Mouse (Mus musculus) heart, embryonic 12.5 days (tissue): Measurements from ENCODE around the gene Eri3. TPM values are rescaled to one million over a fixed set of nuclear protein-coding genes. Genes with fewer than 3 reads are reported as not detected.

ENCODE experiments used
- ATAC-seq: fragments of 200-750 bp; cut with Nextera tagmentation; 2 replicates; pipeline ENCODE4 v1.8.0; 2017; ENCODE audit warnings: moderate TSS enrichment, moderate library complexity; ENCODE audit not compliant: insufficient number of reproducible peaks, low FRiP score
- H3K27ac ChIP-seq: fragments of 300-500 bp; sonication (generic); 2 replicates; pipeline ENCODE4 v1.5.1; 2016; ENCODE audit warnings: mild to moderate bottlenecking, moderate library complexity; ENCODE audit not compliant: poor library complexity, severe bottlenecking
- H3K27me3 ChIP-seq: fragments of 300-500 bp; sonication (generic); replicated peaks from 2 replicates; pipeline ENCODE4 v1.6.1; 2016; ENCODE audit warnings: mild to moderate bottlenecking, moderate library complexity
- H3K36me3 ChIP-seq: fragments of 300-500 bp; sonication (generic); 2 replicates; pipeline ENCODE4 v1.6.1; 2016; ENCODE audit warnings: mild to moderate bottlenecking, moderate library complexity
- H3K4me1 ChIP-seq: fragments of 300-500 bp; sonication (generic); replicated peaks from 2 replicates; pipeline ENCODE4 v1.6.1; 2016; ENCODE audit warnings: mild to moderate bottlenecking
- H3K4me2 ChIP-seq: fragments of 300-500 bp; sonication (generic); 2 replicates; pipeline ENCODE4 v1.6.1; 2016; ENCODE audit warnings: mild to moderate bottlenecking, moderate library complexity
- H3K4me3 ChIP-seq: fragments of 300-500 bp; sonication (generic); 2 replicates; pipeline ENCODE4 v1.5.1; 2016; ENCODE audit warnings: mild to moderate bottlenecking
- H3K9ac ChIP-seq: fragments of 300-500 bp; sonication (generic); 2 replicates; pipeline ENCODE4 v1.6.1; 2016; ENCODE audit warnings: mild to moderate bottlenecking, moderate library complexity
- H3K9me3 ChIP-seq: fragments of 300-500 bp; sonication (generic); replicated peaks from 2 replicates; pipeline ENCODE4 v1.6.1; 2016; ENCODE audit warnings: mild to moderate bottlenecking, moderate library complexity
- WGBS: fragments of 180-500 bp; shearing (Covaris S2); methylation state at CpG from one replicate; pipeline ENCODE4 v1.1.7; 2016; 5-methylcytosine and 5-hydroxymethylcytosine counted together
- polyA plus RNA-seq: library from polyadenylated mRNA; unstranded; fragments of >200 nt; fragmentation: Nextera tagmentation; extraction: Ambion mirVana; gene quantifications from 2 replicates; pipeline ENCODE4 v1.2.1, GENCODE M21; 2016

Eri3 gene
- 116 and 119 TPM in 2 replicates for polyA plus RNA-seq

DNA sequence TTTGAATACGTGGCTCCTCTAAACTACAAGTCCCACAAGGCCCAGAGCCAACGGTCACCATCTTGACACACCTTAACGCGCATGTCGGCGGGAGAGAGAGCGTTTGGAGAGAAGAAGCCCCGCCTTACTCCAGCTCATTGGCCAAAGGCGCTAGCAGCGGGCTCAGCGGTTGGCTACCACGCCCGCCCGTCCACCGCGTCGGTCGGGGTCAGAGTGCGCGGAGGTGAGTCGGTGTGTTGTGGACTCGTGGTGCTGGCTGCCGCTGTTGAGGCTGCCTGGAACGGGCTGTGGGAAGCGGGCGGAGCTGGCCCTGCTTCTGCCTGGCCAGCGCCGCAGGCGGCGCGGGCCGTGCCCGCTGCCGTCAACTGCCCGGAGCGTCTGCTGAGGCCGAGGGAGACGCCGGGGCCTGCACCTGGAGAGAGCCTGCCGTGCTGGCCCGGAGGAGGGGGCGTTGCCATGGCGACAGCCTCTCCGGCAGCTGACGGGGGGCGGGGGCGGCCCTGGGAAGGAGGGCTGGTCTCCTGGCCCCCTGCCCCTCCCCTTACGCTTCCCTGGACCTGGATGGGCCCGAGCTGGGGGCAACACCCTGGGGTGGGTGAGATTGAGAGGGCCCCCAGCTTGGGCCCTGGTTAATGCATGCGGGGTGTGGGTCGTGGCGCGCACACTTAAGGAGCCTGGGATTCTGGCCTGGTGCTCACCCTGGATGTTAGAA lies at the start of gene Eri3:
Gene Eri3, plus strand, starts transcription at position 226 of the 712 bp plus-strand sequence.
- Histone ChIP-seq H3K36me3 (0 out of 2 replicates have a peak, but pooled peaks cover 3% of the 10 kb centered on the region), H3K4me3 (peak within 1 kb of the TSS; percentile 94), H3K27me3 (no peaks in the 10 kb centered on the region), H3K27ac (peak within 1 kb of the TSS; percentile 74), H3K4me1 (peaks cover 16% of the 10 kb centered on the region), H3K9me3 (no peaks in the 10 kb centered on the region), H3K4me2 (peak within 1 kb of the TSS; percentile 94), H3K9ac (peak within 1 kb of the TSS; percentile 88)
- peak; percentile 100 for ATAC-seq
- under 1% methylated on average over 52 of the region's 53 CpGs for WGBS

DNA sequence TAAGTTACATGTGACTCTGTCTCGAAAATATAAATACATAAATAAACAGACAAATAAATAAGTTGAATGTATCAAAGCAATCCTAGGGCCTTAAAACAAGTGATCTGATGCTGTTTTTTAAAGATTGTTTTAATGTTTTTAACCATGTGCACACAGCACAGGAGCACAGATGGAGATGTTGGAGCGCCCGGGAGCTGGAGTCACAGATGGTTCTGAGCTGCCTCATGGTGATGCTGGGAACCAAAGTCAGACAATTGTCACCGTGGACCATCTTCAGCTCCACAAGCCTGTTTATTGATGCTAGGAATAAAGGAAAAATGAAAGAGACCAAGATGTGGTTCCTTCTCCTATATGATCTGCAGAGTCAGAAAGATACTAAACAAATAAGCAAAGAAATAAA lies 31.9 kb upstream of the Eri3 start:
- Histone ChIP-seq H3K9me3 (no peaks in the 10 kb centered on the region), H3K27ac (no peak overlapping the region), H3K4me1 (no peaks in the 10 kb centered on the region), H3K4me2 (no peak overlapping the region), H3K9ac (no peak overlapping the region), H3K36me3 (no peaks in the 10 kb centered on the region), H3K4me3 (no peak overlapping the region), H3K27me3 (peaks cover 10% of the 10 kb centered on the region)
- 85% methylated on average over 4 of the region's 4 CpGs for WGBS
- no peak for ATAC-seq

DNA sequence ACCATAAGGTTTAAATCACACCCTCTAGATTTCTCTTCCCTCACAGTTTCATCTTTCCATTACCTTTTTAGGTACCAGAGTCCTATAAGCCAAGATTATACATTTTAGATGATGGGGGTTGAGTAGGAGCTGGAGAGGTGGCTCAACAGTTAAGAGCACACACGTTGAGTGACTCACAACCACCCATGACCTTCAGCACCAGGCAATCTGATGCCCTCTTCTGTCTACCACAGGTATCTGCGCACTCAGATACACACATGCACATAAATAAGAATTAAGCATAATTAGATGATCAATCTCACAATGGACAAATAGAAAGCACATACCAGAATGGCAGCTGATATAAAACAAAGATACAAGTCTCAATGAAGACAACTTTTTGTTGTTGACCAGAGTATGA lies 28.8 kb upstream of the Eri3 start:
- ATAC-seq = no peak
- H3K9ac ChIP-seq = no peak overlapping the region
- H3K4me2 ChIP-seq = no peak overlapping the region
- H3K36me3 ChIP-seq = no peaks in the 10 kb centered on the region
- H3K27me3 ChIP-seq = peaks cover 18% of the 10 kb centered on the region
- no peak overlapping the region for H3K27ac ChIP-seq
- H3K4me3 ChIP-seq = no peak overlapping the region
- H3K9me3 ChIP-seq = no peaks in the 10 kb centered on the region
- 60% methylated on average over 2 of the region's 2 CpGs for WGBS
- H3K4me1 ChIP-seq = no peaks in the 10 kb centered on the region

DNA sequence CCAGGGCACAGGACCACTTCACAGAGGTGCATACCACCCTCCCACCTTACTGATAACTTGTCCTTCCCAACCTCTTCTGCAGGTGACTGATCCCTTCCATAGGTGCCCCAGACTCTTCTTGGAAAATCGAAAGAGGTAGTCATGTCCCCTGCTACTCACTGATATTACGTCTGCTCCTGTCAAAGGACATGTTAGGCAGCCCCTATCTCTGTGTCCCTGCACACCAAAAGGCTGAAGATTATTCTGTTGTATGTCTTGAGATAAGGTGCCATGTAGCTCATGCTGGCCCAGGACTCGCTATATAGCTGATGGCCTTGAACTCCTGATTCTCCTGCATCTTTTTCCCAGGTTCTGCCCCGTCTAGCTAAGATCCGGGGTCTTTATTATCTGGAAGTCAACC lies 24.2 kb upstream of the Eri3 start:
- no peak overlapping the region for H3K9ac ChIP-seq
- no peak overlapping the region for H3K27ac ChIP-seq
- no peaks in the 10 kb centered on the region for H3K4me1 ChIP-seq
- 78% methylated on average over 5 of the region's 5 CpGs for WGBS
- peaks cover 19% of the 10 kb centered on the region for H3K27me3 ChIP-seq
- no peaks in the 10 kb centered on the region for H3K9me3 ChIP-seq
- no peaks in the 10 kb centered on the region for H3K36me3 ChIP-seq
- no peak overlapping the region for H3K4me2 ChIP-seq
- ATAC-seq = no peak
- H3K4me3 ChIP-seq = no peak overlapping the region

DNA sequence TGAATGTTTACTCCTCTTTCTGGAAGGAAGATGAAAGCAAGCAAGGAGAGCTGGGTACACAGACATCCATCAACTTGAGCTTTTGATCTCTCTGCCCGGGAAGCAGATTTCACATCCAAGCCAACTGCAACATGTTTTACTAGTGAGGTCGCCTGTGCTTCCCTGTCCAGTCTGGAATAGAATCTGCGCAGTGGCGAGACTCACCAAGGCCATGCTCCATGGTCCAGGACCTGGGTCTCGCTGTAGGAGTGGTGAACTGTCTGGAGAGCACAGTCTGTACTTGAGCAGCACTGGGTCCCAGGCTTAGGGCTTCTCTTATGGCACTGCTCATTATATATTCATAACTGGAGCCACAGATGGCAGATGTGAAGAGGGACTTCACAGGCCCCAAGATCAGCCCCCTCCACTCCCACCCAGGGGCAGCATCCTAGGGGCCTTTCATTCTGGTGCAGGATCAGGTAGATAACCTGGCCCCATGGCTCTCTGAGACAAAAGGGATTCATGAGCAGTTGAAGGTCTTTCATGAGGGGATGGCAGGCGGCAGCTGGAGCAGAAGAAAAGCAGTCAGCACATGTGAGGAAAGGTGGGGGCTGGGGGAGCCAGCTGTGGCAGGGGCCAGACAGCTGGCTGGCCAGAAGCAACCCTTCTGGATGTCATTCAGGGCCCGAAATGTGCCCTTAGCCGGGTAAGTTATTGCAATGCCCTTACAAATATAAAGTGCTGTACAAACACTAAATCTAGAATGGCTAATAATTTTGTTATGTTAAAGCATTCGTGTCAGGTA lies 22.9 kb upstream of the Eri3 start:
- Histone ChIP-seq H3K4me1 (no peaks in the 10 kb centered on the region), H3K4me2 (no peak overlapping the region), H3K36me3 (no peaks in the 10 kb centered on the region), H3K9me3 (no peaks in the 10 kb centered on the region), H3K27me3 (peaks cover 18% of the 10 kb centered on the region), H3K4me3 (no peak overlapping the region), H3K27ac (no peak overlapping the region), H3K9ac (no peak overlapping the region)
- no peak for ATAC-seq
- WGBS = 63% methylated on average over 9 of the region's 9 CpGs

DNA sequence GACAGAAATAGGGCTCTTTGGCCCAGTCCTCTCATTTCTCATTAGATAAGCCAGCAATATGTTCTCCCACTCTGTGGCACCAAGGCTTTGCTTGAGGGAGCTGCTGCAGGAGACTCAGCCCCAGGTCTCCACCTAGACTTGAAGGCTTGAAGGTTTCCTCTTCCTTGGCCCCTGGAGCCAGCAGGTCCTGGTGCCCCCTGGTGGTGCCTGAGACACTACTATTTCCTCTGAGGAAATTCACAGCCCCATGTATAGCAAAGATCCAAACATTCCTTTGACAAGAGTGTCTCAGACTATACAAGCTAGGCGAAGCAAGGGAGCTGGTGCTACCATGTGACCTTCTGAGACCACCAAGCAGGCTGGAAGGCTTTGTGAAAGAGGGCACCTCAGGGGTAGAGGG lies 22.2 kb upstream of the Eri3 start:
- Histone ChIP-seq H3K9me3 (no peaks in the 10 kb centered on the region), H3K4me1 (no peaks in the 10 kb centered on the region), H3K9ac (no peak overlapping the region), H3K27me3 (peaks cover 13% of the 10 kb centered on the region), H3K27ac (no peak overlapping the region), H3K4me3 (no peak overlapping the region), H3K4me2 (no peak overlapping the region), H3K36me3 (no peaks in the 10 kb centered on the region)
- 0% methylated on average over 1 of the region's 1 CpGs for WGBS
- no peak for ATAC-seq

DNA sequence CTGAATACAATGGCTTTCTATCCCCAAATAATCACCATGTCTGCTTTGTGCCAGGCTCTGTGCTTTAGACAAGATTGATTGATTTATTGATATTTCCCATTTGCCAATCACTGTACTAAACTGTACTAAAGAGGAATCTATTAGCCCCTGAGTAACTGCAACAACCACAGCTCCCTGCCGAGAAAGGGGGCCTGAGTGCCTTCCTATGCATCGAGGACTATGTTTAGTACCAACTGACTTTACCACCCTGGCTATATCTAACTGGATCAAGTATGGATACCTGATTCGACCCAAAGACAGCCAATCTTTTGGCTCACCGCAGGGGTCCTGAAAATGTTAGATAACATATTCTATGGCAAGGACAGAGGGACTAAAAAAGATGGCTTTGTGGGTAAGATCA lies 20.3 kb upstream of the Eri3 start:
- Histone ChIP-seq H3K36me3 (no peaks in the 10 kb centered on the region), H3K9ac (no peak overlapping the region), H3K4me3 (no peak overlapping the region), H3K4me2 (no peak overlapping the region), H3K4me1 (no peaks in the 10 kb centered on the region), H3K27ac (no peak overlapping the region), H3K27me3 (peaks cover 12% of the 10 kb centered on the region), H3K9me3 (no peaks in the 10 kb centered on the region)
- 63% methylated on average over 4 of the region's 4 CpGs for WGBS
- no peak for ATAC-seq

DNA sequence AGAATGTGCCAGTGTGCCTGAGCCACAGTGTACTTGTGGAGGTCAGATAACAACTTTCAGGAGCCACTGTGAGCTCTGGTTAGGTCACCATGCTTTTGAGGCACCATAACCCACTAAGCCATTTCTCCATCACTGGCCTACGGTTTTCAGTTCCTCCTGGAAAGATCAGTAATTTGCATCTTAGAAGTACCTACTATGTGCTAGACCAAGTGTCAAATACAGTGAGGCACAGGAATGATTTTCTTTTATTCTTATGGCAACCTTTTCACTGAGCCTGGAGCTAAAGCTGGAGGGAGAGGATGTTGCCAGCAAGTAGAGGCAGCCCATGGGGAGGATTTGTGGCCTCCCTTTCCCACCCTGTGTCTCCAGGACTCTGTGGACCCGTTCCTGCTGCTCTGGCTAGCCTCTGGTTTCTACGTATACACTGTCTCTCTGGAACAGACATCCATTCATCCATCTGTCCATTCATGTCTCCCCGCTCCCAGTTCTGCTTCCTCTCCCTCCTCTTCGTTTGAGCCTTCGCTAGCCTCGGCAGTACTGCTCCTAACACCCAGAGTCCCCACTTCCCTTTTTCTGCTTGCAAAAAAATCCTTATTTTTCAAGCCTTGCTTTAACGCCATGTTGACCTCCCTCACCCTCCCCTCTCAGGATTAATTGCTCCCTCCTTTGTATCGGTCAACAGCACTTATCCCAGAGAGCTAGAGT lies 14.5 kb upstream of the Eri3 start:
- Histone ChIP-seq H3K36me3 (no peaks in the 10 kb centered on the region), H3K27ac (no peak overlapping the region), H3K9ac (no peak overlapping the region), H3K27me3 (no peaks in the 10 kb centered on the region), H3K4me2 (no peak overlapping the region), H3K4me1 (no peaks in the 10 kb centered on the region), H3K9me3 (no peaks in the 10 kb centered on the region), H3K4me3 (no peak overlapping the region)
- no peak for ATAC-seq
- WGBS = 61% methylated on average over 9 of the region's 9 CpGs

DNA sequence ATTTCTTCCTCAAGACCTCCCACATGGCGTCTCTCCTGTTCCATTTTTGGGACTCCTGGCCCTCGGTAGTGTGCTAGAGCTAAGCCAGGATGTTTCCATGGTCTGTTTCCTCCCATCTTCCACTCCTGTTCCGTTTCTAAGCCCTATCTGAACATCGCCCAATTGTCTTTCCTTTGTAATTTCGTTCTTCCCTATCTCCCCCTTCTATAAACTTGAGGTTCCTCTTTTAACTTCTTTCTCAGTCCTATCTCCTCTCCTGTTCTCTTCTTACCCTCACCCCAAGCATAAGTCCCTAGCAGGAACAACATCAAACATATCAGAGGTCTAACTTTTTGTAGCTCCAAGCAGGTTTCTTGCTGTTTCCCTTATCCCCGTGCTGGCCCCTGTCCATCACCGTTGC lies 13.2 kb upstream of the Eri3 start:
- H3K36me3 ChIP-seq = no peaks in the 10 kb centered on the region
- no peak for ATAC-seq
- H3K4me2 ChIP-seq = no peak overlapping the region
- H3K9ac ChIP-seq = no peak overlapping the region
- H3K27ac ChIP-seq = no peak overlapping the region
- H3K9me3 ChIP-seq = no peaks in the 10 kb centered on the region
- no peaks in the 10 kb centered on the region for H3K27me3 ChIP-seq
- H3K4me1 ChIP-seq = no peaks in the 10 kb centered on the region
- no peak overlapping the region for H3K4me3 ChIP-seq
- 69% methylated on average over 7 of the region's 7 CpGs for WGBS

DNA sequence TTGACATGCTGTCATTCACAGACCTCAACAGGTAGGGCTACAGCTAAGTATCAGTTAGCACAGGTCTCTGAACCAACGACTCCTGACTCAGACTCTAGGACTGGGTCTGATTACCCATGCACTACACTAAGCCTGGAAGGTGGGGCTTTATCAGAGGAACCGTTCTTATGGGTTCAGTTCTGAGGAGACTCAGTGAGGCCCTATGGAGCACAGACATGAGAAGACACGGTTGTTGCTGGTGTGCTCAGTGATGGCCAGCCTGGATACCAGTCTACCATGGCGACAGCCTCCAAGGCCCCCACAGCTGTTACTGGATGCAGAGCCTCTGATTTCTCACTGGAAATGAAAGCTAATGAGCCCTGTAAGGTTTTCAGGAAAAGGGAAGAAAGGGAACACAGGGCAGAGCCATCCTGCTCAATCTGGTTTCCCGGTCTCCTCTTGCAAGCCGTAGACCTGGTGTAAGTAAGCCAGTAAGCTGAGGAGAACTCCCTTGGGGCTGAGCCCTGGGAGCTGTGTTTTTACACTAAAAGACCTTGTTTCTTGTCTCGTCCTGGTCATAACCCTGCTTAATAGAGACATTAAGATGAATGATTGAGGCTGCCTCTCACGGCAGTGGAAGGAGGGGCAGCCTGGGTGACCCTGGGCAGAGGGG lies 10.7 kb upstream of the Eri3 start:
- 76% methylated on average over 8 of the region's 8 CpGs for WGBS
- no peak overlapping the region for H3K4me2 ChIP-seq
- no peak overlapping the region for H3K27ac ChIP-seq
- H3K4me1 ChIP-seq = no peaks in the 10 kb centered on the region
- no peaks in the 10 kb centered on the region for H3K27me3 ChIP-seq
- no peaks in the 10 kb centered on the region for H3K36me3 ChIP-seq
- no peaks in the 10 kb centered on the region for H3K9me3 ChIP-seq
- H3K4me3 ChIP-seq = no peak overlapping the region
- ATAC-seq = no peak
- no peak overlapping the region for H3K9ac ChIP-seq

DNA sequence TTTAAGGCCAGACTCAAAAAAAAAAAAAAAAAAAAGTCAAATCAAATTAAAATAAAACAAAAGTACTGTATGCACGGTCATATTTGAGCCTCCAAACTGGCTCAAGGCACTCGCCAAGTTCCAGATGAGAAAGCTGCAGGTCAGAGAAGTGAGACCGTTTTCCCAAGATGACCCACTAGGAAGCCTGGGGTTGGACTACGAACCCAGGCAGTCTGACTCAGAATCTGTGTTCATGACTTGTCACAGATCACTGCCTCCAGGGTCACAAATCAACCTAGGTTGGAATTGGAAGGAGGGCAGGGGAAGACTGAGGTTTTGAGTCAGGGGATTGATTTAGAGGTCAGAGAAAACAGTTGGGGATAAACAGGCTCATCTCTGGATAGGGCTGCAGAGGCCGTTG lies 9.6 kb upstream of the Eri3 start:
- Histone ChIP-seq H3K36me3 (no peaks in the 10 kb centered on the region), H3K9ac (no peak overlapping the region), H3K27ac (no peak overlapping the region), H3K27me3 (no peaks in the 10 kb centered on the region), H3K4me2 (no peak overlapping the region), H3K9me3 (no peaks in the 10 kb centered on the region), H3K4me1 (no peaks in the 10 kb centered on the region), H3K4me3 (no peak overlapping the region)
- WGBS = 77% methylated on average over 5 of the region's 5 CpGs
- ATAC-seq = no peak
